Mouse (Mus musculus): ENCODE results near the gene Cops8.

DNA sequence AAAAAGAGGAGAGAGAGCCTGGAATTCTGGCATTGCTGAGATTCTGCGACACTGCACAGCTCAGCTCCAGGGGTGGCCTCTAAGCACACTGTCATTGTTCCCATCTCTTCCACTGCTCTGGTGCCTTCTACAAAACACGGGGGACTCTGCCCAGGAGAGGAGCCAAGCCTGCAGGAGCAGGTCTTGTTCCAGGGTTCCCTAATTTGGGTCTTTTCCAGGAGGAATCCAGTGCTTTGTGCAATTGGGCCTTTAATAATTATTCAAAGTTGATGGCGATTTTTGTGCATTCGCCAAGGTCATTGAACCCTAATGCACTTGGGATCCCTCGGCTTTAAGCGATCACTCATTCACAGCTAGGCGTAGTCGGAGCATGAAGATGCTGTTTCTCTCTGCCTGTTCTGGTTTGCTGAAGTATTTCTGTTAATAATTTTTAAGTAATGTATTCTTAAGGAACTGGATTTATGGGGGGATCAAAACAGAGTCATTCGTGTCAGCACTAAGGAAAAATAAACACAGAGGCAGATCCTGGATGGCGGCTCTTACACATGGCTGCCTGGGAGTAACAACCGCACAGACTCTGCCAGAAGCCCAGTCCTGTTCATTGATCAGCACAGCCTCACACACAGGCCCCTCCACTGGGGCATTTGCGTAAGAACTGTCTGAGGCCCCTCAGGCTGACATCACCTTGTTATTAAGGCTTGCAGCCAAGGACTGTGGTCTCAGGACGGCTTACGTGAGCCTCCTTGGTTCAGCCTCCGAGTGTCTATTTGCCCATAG lies 35.9 kb upstream of the Cops8 start:
- TF ChIP-seq CTCF (conservative IDR thresholded peaks at IDR 0.05; ENCODE audit: low read length), result no peak
- TF ChIP-seq NANOG (IDR thresholded peaks at IDR 0.05; ENCODE audit: borderline replicate concordance, low read length), result no peak
- TF ChIP-seq POU5F1 (IDR thresholded peaks at IDR 0.05; ENCODE audit: borderline replicate concordance, low read length), result no peak
